Mouse (Mus musculus) embryonic facial prominence, embryonic 10.5 days (tissue): ENCODE measurements around the gene Zdhhc17. TPM values are rescaled to one million over a fixed set of nuclear protein-coding genes. Genes with fewer than 3 reads are reported as not detected.
A peak's percentile ranks its signal among the peaks of the same experiment; 100 is the strongest.

Source experiments
- DNase-seq: peaks from one replicate; pipeline ENCODE4 v3.0.0-alpha.2; 2017; ENCODE audit warnings: low spot score
- H3K27ac ChIP-seq: fragments of 300-500 bp; sonication (generic); replicated peaks from 2 replicates; pipeline ENCODE4 v1.5.1; 2016; ENCODE audit warnings: mild to moderate bottlenecking
- H3K27me3 ChIP-seq: fragments of 300-500 bp; sonication (generic); replicated peaks from 2 replicates; pipeline ENCODE4 v1.6.1; 2016; ENCODE audit warnings: low read depth, mild to moderate bottlenecking; ENCODE audit not compliant: poor library complexity, severe bottlenecking
- H3K36me3 ChIP-seq: fragments of 300-500 bp; sonication (generic); replicated peaks from 2 replicates; pipeline ENCODE4 v1.6.1; 2016; ENCODE audit warnings: mild to moderate bottlenecking, moderate library complexity
- H3K4me1 ChIP-seq: fragments of 300-500 bp; sonication (generic); 2 replicates; pipeline ENCODE4 v1.6.1; 2016
- H3K4me3 ChIP-seq: fragments of 300-500 bp; sonication (generic); 2 replicates; pipeline ENCODE4 v1.5.1; 2016; ENCODE audit warnings: mild to moderate bottlenecking, moderate library complexity
- H3K9me3 ChIP-seq: fragments of 300-500 bp; sonication (generic); 2 replicates; pipeline ENCODE4 v1.6.1; 2016; ENCODE audit warnings: mild to moderate bottlenecking
- WGBS: fragments of 180-500 bp; shearing (Covaris S2); methylation state at CpG from one replicate; pipeline ENCODE4 v1.1.7; 2016; 5-methylcytosine and 5-hydroxymethylcytosine counted together
- polyA plus RNA-seq: library from polyadenylated mRNA; unstranded; fragments of >200 nt; fragmentation: Nextera tagmentation; extraction: Ambion mirVana; gene quantifications from 2 replicates; pipeline ENCODE4 v1.2.1, GENCODE M21; 2016

The Zdhhc17 gene
- polyA plus RNA-seq, 1 experiment from 2014 or later = 29.3 TPM

GRCm38 (mm10) chr10:110942806-110943205, 67.1 kb downstream of the Zdhhc17 start:
- H3K27ac ChIP-seq = no peak overlapping the region
- peaks cover 94% of the 10 kb centered on the region for H3K36me3 ChIP-seq
- no peak for DNase-seq
- no peaks in the 10 kb centered on the region for H3K4me1 ChIP-seq
- no peak overlapping the region for H3K4me3 ChIP-seq
- no peaks in the 10 kb centered on the region for H3K9me3 ChIP-seq
- WGBS = 90% methylated on average over 9 of the region's 9 CpGs
- H3K27me3 ChIP-seq = no peaks in the 10 kb centered on the region

- no peaks in the 10 kb centered on the region for H3K4me1 ChIP-seq
- DNase-seq = no peak
- peaks cover 95% of the 10 kb centered on the region for H3K36me3 ChIP-seq
- H3K4me3 ChIP-seq = no peak overlapping the region
- WGBS = 97% methylated on average over 11 of the region's 11 CpGs
- H3K27ac ChIP-seq = no peak overlapping the region
- no peaks in the 10 kb centered on the region for H3K27me3 ChIP-seq
- H3K9me3 ChIP-seq = no peaks in the 10 kb centered on the region
Observed at GRCm38 (mm10) chr10:110941968-110942367, 68.0 kb downstream of the Zdhhc17 start.

- Histone ChIP-seq H3K4me3 (no peak overlapping the region), H3K36me3 (peaks cover 96% of the 10 kb centered on the region), H3K9me3 (no peaks in the 10 kb centered on the region), H3K27me3 (no peaks in the 10 kb centered on the region), H3K4me1 (no peaks in the 10 kb centered on the region), H3K27ac (no peak overlapping the region)
- DNase-seq = no peak
- WGBS = 87% methylated on average over 13 of the region's 13 CpGs
Observed at GRCm38 (mm10) chr10:110940740-110941398, 69.1 kb downstream of the Zdhhc17 start.

GRCm38 (mm10) chr10:110939717-110940116, 70.2 kb downstream of the Zdhhc17 start:
- no peak overlapping the region for H3K27ac ChIP-seq
- H3K9me3 ChIP-seq = no peaks in the 10 kb centered on the region
- H3K4me1 ChIP-seq = no peaks in the 10 kb centered on the region
- 82% methylated on average over 4 of the region's 4 CpGs for WGBS
- no peak for DNase-seq
- H3K36me3 ChIP-seq = peaks cover 93% of the 10 kb centered on the region
- H3K27me3 ChIP-seq = no peaks in the 10 kb centered on the region
- H3K4me3 ChIP-seq = no peak overlapping the region

GRCm38 (mm10) chr10:110938841-110939549, 70.9 kb downstream of the Zdhhc17 start:
- Histone ChIP-seq H3K36me3 (peaks cover 86% of the 10 kb centered on the region), H3K27ac (no peak overlapping the region), H3K4me3 (no peak overlapping the region), H3K9me3 (no peaks in the 10 kb centered on the region), H3K27me3 (no peaks in the 10 kb centered on the region), H3K4me1 (no peaks in the 10 kb centered on the region)
- DNase-seq = no peak
- 91% methylated on average over 19 of the region's 19 CpGs for WGBS

GRCm38 (mm10) chr10:110938361-110938760, 71.6 kb downstream of the Zdhhc17 start:
- Histone ChIP-seq H3K27ac (no peak overlapping the region), H3K4me1 (no peaks in the 10 kb centered on the region), H3K27me3 (no peaks in the 10 kb centered on the region), H3K9me3 (no peaks in the 10 kb centered on the region), H3K4me3 (no peak overlapping the region), H3K36me3 (peaks cover 80% of the 10 kb centered on the region)
- 92% methylated on average over 7 of the region's 7 CpGs for WGBS
- DNase-seq = no peak

- H3K36me3 ChIP-seq = peaks cover 71% of the 10 kb centered on the region
- WGBS = 84% methylated on average over 7 of the region's 7 CpGs
- H3K27ac ChIP-seq = no peak overlapping the region
- no peaks in the 10 kb centered on the region for H3K9me3 ChIP-seq
- no peak overlapping the region for H3K4me3 ChIP-seq
- no peak for DNase-seq
- peaks cover 17% of the 10 kb centered on the region for H3K4me1 ChIP-seq
- H3K27me3 ChIP-seq = no peaks in the 10 kb centered on the region
Observed at GRCm38 (mm10) chr10:110935669-110936068, 74.3 kb downstream of the Zdhhc17 start.

- Histone ChIP-seq H3K9me3 (no peaks in the 10 kb centered on the region), H3K36me3 (peaks cover 65% of the 10 kb centered on the region), H3K4me3 (no peak overlapping the region), H3K4me1 (peaks cover 23% of the 10 kb centered on the region), H3K27ac (no peak overlapping the region), H3K27me3 (no peaks in the 10 kb centered on the region)
- 94% methylated on average over 11 of the region's 11 CpGs for WGBS
- no peak for DNase-seq
Observed at GRCm38 (mm10) chr10:110935081-110935480, 74.9 kb downstream of the Zdhhc17 start.

GRCm38 (mm10) chr10:110933584-110933983, 76.4 kb downstream of the Zdhhc17 start:
- H3K27ac ChIP-seq = no peak overlapping the region
- H3K9me3 ChIP-seq = no peaks in the 10 kb centered on the region
- H3K4me3 ChIP-seq = no peak overlapping the region
- no peaks in the 10 kb centered on the region for H3K27me3 ChIP-seq
- DNase-seq = no peak
- H3K4me1 ChIP-seq = peaks cover 38% of the 10 kb centered on the region
- 84% methylated on average over 5 of the region's 5 CpGs for WGBS
- peaks cover 54% of the 10 kb centered on the region for H3K36me3 ChIP-seq

GRCm38 (mm10) chr10:110931913-110932560, 77.9 kb downstream of the Zdhhc17 start:
- peak; percentile 56 for DNase-seq
- no peaks in the 10 kb centered on the region for H3K9me3 ChIP-seq
- 60% methylated on average over 20 of the region's 20 CpGs for WGBS
- peak overlapping the region; percentile 78 for H3K27ac ChIP-seq
- peaks cover 48% of the 10 kb centered on the region for H3K36me3 ChIP-seq
- peak overlapping the region; percentile 33 for H3K4me3 ChIP-seq
- H3K4me1 ChIP-seq = peaks cover 52% of the 10 kb centered on the region
- no peaks in the 10 kb centered on the region for H3K27me3 ChIP-seq

- Histone ChIP-seq H3K4me1 (peaks cover 59% of the 10 kb centered on the region), H3K4me3 (peak overlapping the region; percentile 33), H3K27me3 (no peaks in the 10 kb centered on the region), H3K36me3 (peaks cover 41% of the 10 kb centered on the region), H3K27ac (peak overlapping the region; percentile 78), H3K9me3 (no peaks in the 10 kb centered on the region)
- DNase-seq = peak; percentile 43
- 57% methylated on average over 13 of the region's 13 CpGs for WGBS
Observed at GRCm38 (mm10) chr10:110931161-110931912, 78.6 kb downstream of the Zdhhc17 start.

- no peak overlapping the region for H3K4me3 ChIP-seq
- H3K4me1 ChIP-seq = peaks cover 70% of the 10 kb centered on the region
- H3K36me3 ChIP-seq = peaks cover 39% of the 10 kb centered on the region
- H3K27ac ChIP-seq = peak overlapping the region; percentile 10
- 71% methylated on average over 4 of the region's 4 CpGs for WGBS
- H3K27me3 ChIP-seq = no peaks in the 10 kb centered on the region
- no peaks in the 10 kb centered on the region for H3K9me3 ChIP-seq
- no peak for DNase-seq
Observed at GRCm38 (mm10) chr10:110929756-110930155, 80.2 kb downstream of the Zdhhc17 start.
